Mouse (Mus musculus): Measurements from ENCODE around the gene Arap2. TPM values are rescaled to one million over a fixed set of nuclear protein-coding genes. Genes with fewer than 3 reads are reported as not detected.

Gene Arap2
- polyA plus RNA-seq, 1 experiment from 2014 or later, result 11.9 TPM

DNA sequence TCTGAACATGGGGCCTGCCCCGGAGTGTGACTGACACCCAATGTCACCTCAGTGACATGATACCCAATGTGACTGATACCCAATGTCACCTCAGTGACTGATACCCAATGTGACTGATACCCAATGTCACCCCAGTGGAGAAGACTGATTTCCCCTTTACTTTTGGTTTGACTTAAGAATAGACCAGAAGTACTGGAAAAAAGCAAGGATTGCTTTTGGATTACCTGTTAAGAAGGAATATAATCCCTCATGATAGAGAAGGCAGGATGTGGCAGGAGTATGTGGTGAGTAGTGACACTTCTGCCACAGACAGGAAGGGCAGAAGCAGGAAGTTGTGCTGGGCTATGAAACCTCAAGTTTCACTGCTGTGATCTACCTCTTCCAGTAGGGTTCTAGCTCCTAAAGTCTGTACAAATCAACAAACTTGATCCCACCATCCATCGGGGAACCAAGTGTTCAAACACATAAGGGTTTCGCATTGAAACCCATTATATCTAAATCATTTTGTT, 191.6 kb downstream of the Arap2 start:
- 91% methylated on average over 3 of the region's 3 CpGs for WGBS
- Histone ChIP-seq H3K36me3 (ENCODE audit: control insufficient read depth, insufficient read depth) (no peaks in the 10 kb centered on the region), H3K4me1 (replicated peaks; ENCODE audit: control insufficient read depth, insufficient read depth, low read length) (no peaks in the 10 kb centered on the region), H3K9me3 (ENCODE audit: control insufficient read depth) (no peaks in the 10 kb centered on the region), H3K9ac (ENCODE audit: low read depth, low read length) (no peak overlapping the region), H3K4me2 (replicated peaks; ENCODE audit: low read depth) (no peak overlapping the region), H3K4me3 (ENCODE audit: low read depth, low read length) (no peak overlapping the region), H3K27me3 (replicated peaks; ENCODE audit: control insufficient read depth, insufficient read depth, low read length) (no peaks in the 10 kb centered on the region), H3K27ac (ENCODE audit: low read depth, low read length) (no peak overlapping the region)
- TF ChIP-seq CTCF (IDR thresholded peaks at IDR 0.05; ENCODE audit: low read depth), result no peak
- ATAC-seq, result no peak

Other genes with a start within 250 kb of the Arap2 start
- gene Dthd1, start 47.7 kb upstream of the Arap2 start, polyA plus RNA-seq (2015; fragmentation: Nextera tagmentation; extraction: Ambion mirVana), result not detected in 2 replicates